Mouse (Mus musculus): ENCODE results near the gene Mr1. TPM values are rescaled to one million over a fixed set of nuclear protein-coding genes. Genes with fewer than 3 reads are reported as not detected.

Gene Mr1
- polyA plus RNA-seq, 1 experiment from 2014 or later: 3.8 TPM

DNA sequence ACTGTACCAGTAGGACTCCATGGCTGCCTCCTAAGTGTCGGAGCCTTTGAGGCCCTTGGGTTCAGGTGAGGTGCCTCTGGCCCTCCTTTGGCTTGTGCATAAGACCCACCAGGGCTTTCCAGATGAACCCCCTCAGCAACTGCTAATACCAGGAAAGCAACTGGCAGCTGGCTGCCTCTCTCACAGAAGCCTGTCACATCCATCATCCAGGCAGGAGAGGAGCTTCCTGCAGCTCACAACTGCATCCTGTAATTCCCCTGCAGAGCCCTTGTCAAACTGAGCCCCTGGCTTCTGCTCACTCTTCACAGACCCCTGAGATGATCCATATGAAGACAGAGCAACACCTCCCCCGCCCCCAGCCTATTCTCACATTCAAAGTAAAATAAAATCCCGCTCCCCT is 68.9 kb downstream of the Mr1 start:
- 35% methylated on average over 3 of the region's 3 CpGs for WGBS (ENCODE audit: insufficient replicate concordance)

More for the DNA sequence above, 68.9 kb downstream of the Mr1 start:
- no peak for ATAC-seq (replicated peaks; ENCODE audit: insufficient number of reproducible peaks, low FRiP score, low TSS enrichment)
- H3K9me3 ChIP-seq (replicated peaks; ENCODE audit: control insufficient read depth, low read length): no peaks in the 10 kb centered on the region
- H3K4me1 ChIP-seq (ENCODE audit: control insufficient read depth, insufficient read depth, low read length): peaks cover 10% of the 10 kb centered on the region
- H3K4me2 ChIP-seq: no peak overlapping the region
- no peak overlapping the region for H3K4me3 ChIP-seq (ENCODE audit: low read depth, low read length)
- no peak overlapping the region for H3K9ac ChIP-seq (ENCODE audit: low read depth, low read length)
- no peaks in the 10 kb centered on the region for H3K36me3 ChIP-seq (ENCODE audit: control insufficient read depth, insufficient read depth, low read length)
- peaks cover 5% of the 10 kb centered on the region; the same call in 1 of the 2 replicates for H3K27me3 ChIP-seq (ENCODE audit: control insufficient read depth, insufficient read depth, low read length)
- no peak overlapping the region for H3K27ac ChIP-seq (ENCODE audit: low read depth, low read length)

Other genes starting within 250 kb of the Mr1 start
- gene Ier5, start 47.2 kb downstream of the Mr1 start, polyA plus RNA-seq (2014; fragmentation: Nextera tagmentation; extraction: Ambion mirVana): 7.3 and 7.7 TPM in 2 replicates
- gene Stx6, start 11.9 kb upstream of the Mr1 start, polyA plus RNA-seq (2014; fragmentation: Nextera tagmentation; extraction: Ambion mirVana): 62.1 and 62.8 TPM in 2 replicates
- gene BC034090, start 97.6 kb upstream of the Mr1 start, polyA plus RNA-seq (2014; fragmentation: Nextera tagmentation; extraction: Ambion mirVana): 3.9 and 5.4 TPM in 2 replicates